Mouse (Mus musculus) kidney, adult 8-10 months (tissue): Measurements from ENCODE around the gene Cdk14.

ENCODE experiments used
- DNase-seq, 2 experiments: peaks; one replicate each; pipeline ENCODE4 v3.0.0; 2022

Gene Cdk14

GRCm38 (mm10) chr5:4887069-4887468, 533.0 kb downstream of the Cdk14 start:
- no peak for DNase-seq

DNA sequence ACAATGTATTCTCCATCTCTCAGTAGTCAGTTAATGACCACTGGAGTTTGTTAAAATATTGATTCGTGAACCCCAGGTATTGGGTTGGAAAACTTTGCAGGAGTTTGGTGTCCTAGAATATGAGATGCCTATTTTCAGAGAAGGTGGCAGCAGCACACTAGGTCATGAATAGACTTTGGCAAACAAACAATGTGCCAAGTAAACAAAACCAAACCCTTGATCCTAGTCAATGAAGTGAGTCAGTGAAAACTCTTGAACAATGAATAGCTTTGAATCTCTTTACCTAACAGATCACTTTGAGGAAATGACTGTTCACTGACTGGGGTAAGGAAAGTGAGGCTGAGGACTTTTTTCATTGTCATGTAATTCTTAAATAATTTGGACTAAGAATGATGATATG, 537.3 kb downstream of the Cdk14 start:
- DNase-seq = no peak

GRCm38 (mm10) chr5:4880331-4880730, 539.8 kb downstream of the Cdk14 start:
- DNase-seq = no peak

- DNase-seq = no peak
These were observed 541.2 kb downstream of the Cdk14 start for GRCm38 (mm10) chr5:4878934-4879333.

GRCm38 (mm10) chr5:4877638-4878037, 542.5 kb downstream of the Cdk14 start:
- no peak for DNase-seq

DNA sequence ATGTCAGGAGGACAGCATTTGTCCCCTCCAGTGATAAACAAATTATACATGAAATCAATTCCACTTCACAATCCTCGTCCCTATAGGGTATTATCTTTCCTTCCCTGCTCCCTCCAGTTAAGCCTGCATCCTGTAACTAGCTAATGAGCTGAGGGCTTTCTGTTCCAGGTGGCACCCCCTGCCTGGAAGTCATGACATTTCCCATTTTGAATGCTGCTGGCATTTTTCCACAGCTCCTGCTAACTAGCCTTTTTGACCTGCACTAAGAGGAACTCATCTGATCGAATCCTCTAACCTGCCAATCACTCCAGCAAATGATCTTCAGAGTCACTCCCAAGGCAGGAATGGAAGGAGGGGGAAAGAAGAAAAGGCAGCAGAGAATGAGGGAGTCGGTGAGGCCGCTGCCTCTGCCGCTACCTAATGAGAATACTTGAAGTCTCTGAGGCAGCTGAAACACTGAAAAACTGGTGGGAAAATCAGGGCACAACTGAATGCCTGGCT, 542.9 kb downstream of the Cdk14 start:
- no peak for DNase-seq

- no peak for DNase-seq
These were observed 543.4 kb downstream of the Cdk14 start for GRCm38 (mm10) chr5:4876653-4877091.

GRCm38 (mm10) chr5:4870041-4870726, 549.9 kb downstream of the Cdk14 start:
- no peak for DNase-seq

- peak in 1 of 2 experiments; percentile 13 for DNase-seq
These were observed 551.5 kb downstream of the Cdk14 start for GRCm38 (mm10) chr5:4868563-4869120.

DNA sequence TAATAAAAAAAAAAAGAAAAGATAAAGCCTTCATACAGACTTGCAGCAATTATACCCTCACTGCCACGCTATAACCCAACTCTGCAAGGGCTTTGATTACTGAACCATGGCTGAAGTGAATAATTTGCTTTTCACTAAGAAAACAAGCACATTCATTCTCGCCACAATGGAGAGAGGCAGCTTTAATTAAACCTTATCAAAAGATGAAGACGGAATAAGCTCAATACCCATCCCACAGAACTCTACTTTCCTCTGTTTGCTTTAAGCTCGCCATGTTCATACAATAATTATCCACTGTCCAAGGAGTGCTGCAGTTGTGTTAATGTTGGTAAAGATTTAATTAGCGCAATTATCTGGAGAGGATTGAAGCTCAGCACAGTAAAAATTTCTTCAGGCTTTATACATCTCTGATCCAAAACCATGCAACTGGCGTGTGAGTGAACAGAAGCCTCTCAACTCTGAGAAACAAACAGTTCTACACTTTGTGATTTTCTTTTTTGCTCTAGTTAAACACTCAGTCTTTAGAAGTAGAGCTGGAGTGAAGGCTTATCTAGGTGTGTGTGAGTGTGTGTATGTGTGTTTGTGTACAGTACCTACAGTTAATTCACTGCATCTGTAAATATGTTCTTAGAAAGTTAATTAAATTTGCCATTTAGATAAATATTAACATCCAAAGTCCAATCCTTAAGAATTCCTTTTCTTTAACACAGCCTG, 552.1 kb downstream of the Cdk14 start:
- DNase-seq = no peak

GRCm38 (mm10) chr5:4866945-4867344, 553.2 kb downstream of the Cdk14 start:
- DNase-seq = no peak

GRCm38 (mm10) chr5:4866099-4866498, 554.0 kb downstream of the Cdk14 start:
- no peak for DNase-seq

DNA sequence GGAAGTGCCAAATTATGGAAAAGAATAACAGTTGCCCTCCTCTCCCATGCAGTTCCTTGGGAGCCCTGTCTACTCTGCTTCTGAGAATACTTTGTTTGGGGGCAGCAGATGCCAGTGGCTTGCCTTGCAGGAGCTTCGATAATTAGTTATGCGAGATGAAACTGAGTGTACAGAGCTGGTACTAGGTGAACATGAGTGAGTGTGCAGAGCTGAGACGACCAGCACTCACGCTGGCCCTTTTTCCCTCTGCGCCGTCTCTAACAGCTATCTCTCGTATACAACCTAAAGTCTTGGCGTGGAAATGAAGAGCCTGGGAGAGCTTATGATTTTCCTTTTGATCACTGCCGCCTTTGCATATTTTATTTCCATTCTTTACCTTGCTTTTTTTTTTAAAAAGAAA, 558.5 kb downstream of the Cdk14 start:
- no peak for DNase-seq

DNA sequence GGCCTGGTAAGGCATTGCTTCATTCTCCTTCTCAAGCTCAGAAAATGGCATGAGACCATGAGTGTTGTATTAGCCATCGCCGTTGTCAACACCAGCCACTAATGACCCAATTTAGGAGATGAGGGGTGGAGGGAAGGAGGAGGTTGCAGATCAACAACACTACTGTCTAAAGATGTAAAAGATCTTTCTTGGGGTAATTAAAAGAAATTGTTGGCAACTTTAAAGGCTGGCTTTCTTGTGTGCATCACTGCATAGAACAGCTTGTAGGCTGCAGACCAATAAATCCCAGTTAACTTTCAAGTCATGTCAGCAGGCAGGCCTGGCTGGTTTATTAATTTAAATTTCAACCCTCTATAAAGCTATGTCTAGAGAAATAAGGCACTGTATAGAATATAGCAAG, 559.0 kb downstream of the Cdk14 start:
- no peak for DNase-seq

GRCm38 (mm10) chr5:4858032-4858641, 562.0 kb downstream of the Cdk14 start:
- DNase-seq = no peak

DNA sequence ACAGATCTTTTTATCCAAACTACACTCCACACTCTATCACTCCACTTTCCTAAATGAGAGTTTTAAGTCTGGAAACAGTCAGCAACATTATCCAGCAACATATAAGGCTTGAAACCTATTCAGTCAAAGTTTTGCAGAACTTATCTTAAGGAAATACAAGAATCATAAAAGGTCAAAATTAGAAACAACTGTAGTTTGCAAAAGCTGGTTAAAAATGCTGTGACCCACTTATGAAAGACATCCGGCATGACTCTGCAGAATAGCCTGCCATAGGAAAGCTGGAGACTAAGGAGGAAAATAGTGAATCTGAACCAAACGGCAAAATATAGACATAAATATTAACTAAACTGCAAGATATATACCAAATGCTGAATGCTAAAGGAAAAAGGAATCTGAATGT, 566.6 kb downstream of the Cdk14 start:
- DNase-seq = no peak

GRCm38 (mm10) chr5:4852711-4853320, 567.3 kb downstream of the Cdk14 start:
- no peak for DNase-seq

- no peak for DNase-seq
These were observed 568.0 kb downstream of the Cdk14 start for GRCm38 (mm10) chr5:4851934-4852710.

- no peak for DNase-seq
These were observed 568.7 kb downstream of the Cdk14 start for GRCm38 (mm10) chr5:4851245-4851933.

DNA sequence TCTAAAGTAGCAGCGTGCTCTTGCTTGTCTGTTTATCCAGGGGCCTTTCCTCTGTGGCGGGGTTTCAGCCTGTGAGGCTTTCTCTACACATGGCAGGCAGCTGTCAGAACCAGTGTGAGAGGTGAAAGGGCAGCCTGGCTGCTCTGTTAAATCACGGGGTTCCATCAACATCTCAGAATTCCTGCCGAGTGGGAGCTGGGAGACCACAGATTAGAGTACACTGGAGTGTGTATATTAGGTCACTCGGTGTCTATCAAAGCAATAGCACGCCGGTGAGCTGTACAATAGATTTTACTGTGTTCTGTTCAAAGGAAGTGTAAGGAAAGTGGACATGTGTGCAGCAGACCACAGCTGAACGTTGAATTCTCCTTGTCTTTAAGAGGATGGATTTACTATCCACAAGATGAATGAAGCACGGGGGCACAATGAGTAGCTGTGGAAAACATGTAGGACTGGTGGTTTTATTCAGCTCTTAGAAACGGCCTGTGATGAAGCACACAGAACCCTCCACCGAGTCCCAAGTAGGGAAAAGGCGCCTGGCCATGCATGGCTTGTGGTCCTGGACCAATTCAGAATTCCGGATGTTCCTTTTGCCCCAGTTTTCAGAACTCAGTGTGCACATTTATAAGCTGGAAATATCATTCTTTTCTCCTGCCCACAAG, 585.2 kb downstream of the Cdk14 start:
- peak in 1 of 2 experiments; percentile 17 for DNase-seq

- DNase-seq = no peak
These were observed 586.2 kb downstream of the Cdk14 start for GRCm38 (mm10) chr5:4833940-4834339.
